Mouse (Mus musculus) olfactory bulb, adult 2 months (tissue): ENCODE measurements around the gene Zhx3.

Experiments
- CTCF ChIP-seq: fragments of 200-500 bp; IDR thresholded peaks from 2 replicates; pipeline ENCODE4 v1.5.1; 2012; ENCODE audit warnings: low read depth, mild to moderate bottlenecking, low read length, moderate library complexity; ENCODE audit not compliant: insufficient read depth
- POLR2A ChIP-seq: fragments of 200-500 bp; IDR thresholded peaks from 2 replicates; pipeline ENCODE4 v1.6.1; 2012; ENCODE audit warnings: mild to moderate bottlenecking, low read depth, low read length, moderate library complexity; ENCODE audit not compliant: insufficient read depth

GRCm38 (mm10) chr2:160739647-160740356 lies 133.0 kb downstream of the Zhx3 start:
- TF ChIP-seq CTCF (no peak), POLR2A (no peak)
